Mouse (Mus musculus) mouse trophoblast stem cell (cell line): ENCODE data around the gene Tlr7.
"Not testable (repeated sequence)": the region's sequence is repeated elsewhere in the genome, so short reads cannot be mapped to it uniquely, and the experiment has no call there.

Source experiments
- in situ Hi-C, 2 experiments: fragments of 300-500 bp; cut with MseI, MboI; formaldehyde crosslinking; loops; 2 replicates in 1 of 2; 3 replicates in 1 of 2; pipeline ENCODE4 v1.15.1; 2025

Tlr7 gene

DNA sequence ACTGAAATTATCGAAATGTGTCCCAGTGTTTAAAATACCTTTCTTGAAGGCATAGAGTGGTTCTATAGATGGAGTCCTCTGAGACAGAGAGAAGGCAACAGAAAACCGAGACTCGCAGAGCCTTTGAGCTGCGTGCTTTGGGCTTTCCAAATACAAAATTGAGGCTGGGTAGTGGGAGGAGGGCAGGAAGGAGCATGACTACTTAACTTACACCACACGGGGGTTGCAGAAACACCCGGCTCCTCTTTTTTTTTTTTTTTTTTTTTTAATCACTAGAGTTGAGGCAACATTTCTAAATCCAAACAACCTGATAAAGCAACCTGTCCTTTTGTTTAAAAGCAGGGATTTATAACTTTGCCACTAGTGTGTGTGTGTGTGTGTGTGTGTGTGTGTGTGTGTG is at the start of gene Tlr7:
Tlr7 (minus strand) TSS at position 160 of the 400 bp plus-strand sequence.
- in situ Hi-C loops: no loop called here

DNA sequence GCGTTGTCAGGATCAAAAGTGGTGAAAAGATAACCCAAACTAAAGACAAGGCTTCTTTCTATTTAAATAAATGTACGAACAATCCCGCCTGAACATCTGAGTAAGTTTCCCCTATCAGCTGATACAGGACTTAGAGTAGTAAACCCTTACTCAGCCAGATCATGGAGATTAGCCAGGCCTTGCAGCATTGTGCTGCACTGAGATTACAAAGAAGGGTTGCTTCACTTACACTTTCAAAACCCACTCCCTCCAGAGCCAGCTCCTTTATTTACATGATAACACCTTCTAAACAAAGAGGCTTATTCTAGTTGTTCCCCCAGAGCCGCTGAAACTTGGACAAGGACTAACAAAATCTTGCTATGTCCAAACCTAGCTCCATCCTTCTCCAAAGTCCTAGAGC is 49.7 kb upstream of the Tlr7 start:
- in situ Hi-C loops: no loop called here

DNA sequence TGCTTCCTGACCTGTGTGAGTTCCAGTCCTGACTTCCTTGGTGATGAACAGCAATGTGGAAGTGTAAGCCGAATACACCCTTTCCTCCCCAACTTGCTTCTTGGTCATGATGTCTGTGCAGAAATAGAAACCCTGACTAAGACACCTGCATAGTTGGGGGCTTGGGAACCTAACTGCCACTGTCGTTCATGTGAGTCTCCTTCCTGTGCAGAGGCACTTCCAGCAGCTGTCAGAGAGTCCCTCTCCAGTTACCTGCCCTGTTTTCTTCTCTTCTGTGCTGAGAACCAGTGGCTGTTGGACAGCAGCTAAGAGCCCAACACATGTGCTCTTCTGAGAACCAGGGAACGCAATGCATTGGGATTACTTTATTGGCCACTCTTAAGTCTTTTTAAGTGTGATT is 30.9 kb upstream of the Tlr7 start:
- in situ Hi-C loops: not testable (repeated sequence)

DNA sequence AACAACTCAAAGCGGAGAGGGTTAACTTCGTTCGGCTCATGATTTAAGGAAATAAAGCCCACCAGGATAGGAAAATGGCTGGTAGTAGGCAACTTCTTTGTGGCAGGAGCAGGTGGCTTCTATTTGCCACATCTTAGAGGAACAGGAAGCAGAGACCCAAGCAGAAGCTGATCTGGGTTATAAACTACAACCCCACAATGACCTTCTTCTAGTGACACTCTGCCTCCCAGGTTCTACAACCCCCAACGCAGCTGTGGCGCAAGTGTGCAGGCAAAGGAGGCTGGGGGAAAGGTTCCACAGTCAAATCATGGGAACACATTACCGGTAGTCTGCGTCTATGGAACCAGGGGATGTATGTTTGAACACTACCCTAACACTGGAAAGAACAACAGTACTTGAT is 29.3 kb upstream of the Tlr7 start:
- in situ Hi-C loops: no loop called here

DNA sequence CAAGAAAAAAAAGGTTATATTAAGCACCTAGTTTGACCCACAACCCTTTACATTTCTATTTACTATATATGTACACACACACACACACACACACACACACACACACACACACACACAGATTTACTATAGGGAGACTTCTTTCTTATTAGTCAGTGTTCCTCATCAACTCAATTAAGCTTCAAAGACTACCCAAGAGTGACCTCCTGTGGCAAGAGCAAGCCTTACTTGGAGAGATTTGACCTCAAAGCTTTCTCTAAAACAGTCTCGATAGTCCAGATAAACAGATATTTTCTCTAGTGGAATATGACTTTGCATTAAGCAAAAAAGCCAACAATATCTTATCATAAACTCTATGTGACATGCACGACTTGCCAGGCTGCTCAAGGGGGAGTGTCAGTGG is 27.1 kb upstream of the Tlr7 start:
- in situ Hi-C loops: no loop called here

DNA sequence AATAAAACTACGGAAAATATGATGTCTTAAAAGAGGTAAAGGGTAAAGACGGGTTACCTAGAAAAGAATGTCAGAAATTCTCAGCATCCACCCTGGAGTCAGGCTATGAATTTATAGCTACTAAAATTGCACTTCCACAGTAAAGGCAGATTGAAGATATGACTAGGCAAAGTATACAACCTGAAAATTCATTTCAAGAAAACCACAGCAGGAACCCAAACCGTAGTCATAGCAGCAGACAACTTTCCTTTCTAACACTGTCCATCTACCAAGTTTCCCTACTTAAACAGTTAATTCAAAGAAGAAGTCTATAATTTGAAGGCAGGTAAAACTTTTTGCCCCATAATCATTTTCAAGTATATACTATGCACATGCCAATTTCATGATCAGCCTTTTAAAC is 25.6 kb upstream of the Tlr7 start:
- in situ Hi-C loops: no loop called here

DNA sequence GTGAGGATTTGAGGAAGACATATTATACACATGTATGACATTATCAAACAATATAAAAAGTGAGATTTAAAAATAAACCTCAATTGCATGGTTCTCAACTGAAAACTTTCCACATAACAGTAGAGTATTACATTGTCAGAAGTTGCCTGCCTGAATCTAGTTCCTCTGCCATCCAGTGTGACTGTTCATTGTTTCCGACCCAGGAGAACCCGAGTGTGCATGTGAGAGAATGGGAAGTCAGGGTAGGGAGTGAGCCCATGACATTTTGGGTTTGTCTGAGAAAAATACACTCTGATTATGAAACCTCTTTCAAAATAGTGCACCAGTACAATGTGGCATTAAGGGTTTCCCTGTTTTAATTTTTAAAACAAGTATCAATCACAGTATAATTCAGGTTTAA is 23.3 kb upstream of the Tlr7 start:
- in situ Hi-C loops: no loop called here

DNA sequence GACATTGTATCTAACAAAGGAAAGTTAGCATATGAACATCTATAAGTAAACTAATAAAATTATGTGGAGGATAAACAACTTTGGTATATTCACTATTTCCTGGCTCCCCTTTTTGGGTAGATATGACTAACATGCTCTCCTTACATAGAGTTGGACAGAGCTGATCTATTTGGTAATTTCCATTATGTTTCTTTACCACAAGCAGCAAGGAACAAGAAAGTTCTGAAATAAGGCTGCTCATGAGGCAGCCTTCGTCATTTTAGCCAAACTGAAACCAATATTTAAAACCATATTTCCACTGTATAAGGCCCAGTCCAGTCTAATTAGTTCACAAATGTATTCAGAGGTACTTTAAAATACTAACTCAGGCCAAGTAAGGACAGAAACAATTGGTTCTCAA is 16.1 kb upstream of the Tlr7 start:
- in situ Hi-C loops: no loop called here

DNA sequence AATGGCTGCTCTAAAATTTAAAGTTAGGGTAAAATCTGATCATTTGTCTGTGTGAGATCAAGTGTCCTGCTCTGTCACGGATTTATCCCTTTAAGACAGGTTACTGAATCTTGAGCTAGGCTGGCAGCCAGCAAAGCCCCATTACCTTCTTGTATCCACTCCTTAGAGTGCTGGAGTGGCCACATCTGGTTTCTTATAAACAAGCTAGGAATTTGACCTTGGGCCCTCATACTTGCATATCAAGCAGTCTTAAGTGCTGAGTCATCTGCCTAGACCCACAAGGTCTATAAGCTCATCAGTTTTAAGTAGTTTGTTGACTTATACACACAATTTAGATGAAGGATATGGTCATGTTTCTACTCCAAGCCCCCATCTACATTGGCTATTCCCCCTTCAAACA is 14.0 kb upstream of the Tlr7 start:
- in situ Hi-C loops: no loop called here

DNA sequence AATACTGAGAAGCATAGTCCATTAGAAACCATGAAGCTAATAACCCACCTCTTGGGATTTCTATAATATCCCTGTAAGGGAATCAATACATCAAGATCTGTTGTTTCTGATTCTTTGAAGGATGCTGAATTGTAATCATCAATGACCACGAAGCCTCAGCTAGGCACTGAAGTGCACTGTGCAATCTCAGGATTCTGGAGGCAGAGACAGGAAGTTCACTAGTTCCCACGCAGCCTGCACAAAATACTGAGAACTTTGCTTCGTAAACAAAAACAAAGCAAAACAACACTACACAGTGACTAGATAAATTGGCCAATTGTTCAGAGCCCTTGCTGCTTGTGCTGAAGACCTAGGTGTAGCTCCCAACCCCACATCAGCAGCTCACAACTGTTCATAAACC is 11.5 kb upstream of the Tlr7 start:
- in situ Hi-C loops: no loop called here

DNA sequence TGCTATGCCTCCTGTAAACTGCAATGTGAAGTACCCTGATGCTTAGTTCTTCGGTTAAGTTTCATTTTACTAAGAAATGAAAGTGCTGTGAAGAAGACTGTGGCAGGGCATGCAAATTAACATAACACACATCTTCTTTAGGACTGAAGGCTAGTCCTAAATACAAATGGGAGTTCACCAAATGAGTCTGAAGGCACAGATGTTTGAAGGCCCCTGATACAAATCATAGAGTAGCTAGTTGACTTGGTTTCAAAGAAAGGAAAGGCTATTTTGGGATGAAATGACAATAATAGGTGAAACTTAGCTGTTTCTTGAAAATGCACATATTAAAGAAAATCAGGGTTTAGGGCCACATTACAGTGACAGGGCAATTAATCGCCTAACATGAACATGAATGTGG is 9.8 kb upstream of the Tlr7 start:
- in situ Hi-C loops: no loop called here

DNA sequence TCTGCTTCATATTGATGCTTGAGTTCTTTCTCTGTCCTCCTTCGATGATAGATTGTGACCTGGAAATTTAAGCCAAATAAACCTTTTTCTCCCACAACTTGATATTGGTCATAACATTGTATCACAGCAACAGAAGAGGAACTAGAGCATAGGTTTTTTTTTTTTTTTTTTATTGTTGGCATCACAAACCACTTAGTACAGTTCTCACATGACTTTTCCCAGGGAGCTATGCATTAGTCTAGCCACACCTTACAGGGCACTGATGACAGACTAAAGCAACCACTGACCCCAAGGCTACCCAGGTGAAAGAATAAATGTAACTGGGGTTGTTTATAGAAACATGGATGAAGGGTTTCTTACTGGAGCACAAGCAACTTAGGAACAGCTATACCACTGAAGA is 7.6 kb upstream of the Tlr7 start:
- in situ Hi-C loops: no loop called here

DNA sequence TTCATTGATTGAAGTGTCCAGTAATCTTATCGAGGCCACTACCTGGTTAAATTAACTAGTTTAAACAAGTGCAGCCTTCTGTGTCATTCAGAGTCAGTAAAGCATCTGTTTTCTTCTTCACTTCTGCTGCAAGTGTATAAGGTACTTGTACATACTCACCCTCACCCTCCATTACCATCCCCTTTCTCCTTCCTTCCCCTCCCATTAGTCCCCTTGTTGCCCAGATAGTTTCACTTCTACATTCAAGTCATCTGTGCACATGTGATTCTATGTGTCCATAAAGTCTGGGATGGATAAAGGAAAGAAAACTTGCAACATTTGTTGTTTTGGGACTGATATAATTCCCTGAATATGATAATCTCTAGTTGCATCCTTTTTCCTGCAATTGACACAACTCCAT is 4.2 kb upstream of the Tlr7 start:
- in situ Hi-C loops: no loop called here

DNA sequence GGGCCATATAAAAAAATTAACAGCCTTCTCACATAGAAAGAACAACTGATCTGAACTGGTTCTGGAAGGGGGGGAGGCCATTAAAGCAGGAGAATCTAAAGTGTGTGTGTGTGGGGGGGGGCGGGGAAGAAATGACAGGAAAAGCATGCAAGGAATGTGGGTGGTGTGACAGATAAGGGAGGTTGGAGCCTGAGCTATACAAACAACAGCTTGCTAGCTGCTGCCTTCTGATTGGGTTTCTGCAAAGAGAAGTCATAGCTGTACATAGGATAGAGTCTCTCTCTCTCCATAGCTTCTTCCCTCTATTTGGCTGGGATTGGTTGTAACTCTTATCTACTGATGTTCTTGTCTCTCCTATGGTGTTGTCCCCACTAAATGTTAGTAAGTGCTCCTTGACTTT is 2.2 kb upstream of the Tlr7 start:
- in situ Hi-C loops: no loop called here

DNA sequence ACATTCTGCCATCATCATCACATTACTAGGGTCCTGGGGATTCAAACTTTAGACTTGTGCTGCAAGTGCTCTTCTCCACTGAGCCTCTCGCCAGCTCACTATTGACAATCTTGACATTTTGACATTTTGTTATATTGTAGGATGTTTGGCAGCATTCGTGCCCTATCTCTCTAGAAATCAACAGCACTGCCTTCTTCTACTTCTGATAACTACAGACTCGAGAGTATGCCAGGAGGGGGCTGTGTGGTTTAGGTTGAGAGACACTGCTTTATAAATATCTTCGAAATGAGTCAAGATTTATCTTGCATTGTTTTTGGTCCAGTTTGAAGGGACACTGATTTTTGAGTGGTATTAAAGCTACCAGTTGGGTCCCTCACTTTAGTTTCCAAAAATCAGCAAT is 635 bp upstream of the Tlr7 start:
- in situ Hi-C loops: no loop called here

DNA sequence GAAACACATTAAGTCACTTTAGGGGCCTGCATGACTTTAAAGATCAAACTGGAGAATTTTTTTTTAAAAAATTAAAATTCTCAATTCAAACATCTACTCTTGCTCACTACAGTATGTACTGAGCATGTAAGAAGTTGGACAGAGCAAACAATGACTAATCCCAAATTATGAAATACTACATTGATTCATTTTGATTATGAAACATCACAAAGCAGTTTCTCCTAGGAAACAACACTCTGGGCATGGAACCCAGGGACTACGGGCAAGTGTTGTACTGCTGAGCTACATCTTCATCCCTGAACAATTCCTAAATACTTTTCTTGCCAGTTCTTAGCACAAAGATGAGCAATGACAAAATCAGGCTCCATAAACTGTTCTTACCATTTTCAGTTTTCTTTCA is 738 bp downstream of the Tlr7 start:
- in situ Hi-C loops: no loop called here

DNA sequence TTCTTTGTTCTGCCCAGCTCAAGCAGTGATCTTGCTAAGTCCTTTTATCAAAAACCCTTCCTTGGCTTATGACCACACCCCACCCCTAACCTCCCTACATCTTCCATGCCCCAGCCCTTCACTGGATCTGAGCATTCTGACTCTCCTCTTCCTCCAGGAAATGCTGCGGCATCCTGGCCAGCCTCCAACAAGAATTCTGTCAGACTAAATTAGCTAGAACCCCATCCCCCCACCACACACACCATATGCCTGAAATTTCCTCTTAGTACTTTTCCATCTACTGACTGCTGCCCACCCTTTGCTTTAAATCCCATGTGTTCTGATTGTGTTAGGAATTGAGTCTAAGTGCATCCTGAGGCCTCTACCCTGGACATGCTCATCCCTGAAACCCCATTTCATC is 1.3 kb downstream of the Tlr7 start:
- in situ Hi-C loops: no loop called here

DNA sequence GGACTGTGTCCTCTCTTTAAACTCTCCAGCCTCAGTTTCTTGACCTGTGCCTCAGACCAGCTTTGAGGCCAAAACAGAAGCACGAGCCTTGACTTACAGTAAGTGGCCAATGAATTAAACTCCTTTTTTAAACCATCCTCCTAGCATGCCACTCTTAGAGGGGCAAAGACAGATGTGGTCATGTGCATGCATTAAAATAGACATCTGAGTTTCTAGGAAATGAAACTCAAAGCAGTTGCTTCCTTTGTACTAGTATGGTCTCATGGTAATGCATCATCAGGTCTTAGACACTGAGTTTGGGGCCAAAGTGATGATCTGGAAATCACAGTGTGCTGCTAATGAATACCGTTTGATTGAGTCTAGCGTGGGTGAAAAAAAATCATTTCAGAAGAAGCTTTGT is 1.8 kb downstream of the Tlr7 start:
- in situ Hi-C loops: no loop called here

DNA sequence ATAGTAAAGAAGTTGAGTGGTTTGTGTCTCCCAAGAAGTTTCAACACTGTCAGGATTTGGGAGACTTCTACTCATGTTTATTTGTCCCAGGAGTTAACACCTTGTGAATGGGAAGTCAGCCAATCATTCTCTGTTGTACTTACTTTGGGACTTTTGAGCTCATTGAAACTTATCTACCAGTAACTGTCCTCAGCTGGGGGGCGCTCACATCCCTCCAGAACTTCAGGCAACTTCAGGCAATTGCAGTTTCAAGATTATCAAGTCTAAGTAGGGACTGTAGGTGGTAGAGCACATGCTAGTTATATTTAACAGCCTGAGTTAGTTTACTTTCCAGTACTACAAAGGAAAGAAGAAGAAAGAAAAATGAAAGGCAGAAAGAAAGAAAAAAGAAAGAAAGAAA is 6.6 kb downstream of the Tlr7 start:
- in situ Hi-C loops: no loop called here

DNA sequence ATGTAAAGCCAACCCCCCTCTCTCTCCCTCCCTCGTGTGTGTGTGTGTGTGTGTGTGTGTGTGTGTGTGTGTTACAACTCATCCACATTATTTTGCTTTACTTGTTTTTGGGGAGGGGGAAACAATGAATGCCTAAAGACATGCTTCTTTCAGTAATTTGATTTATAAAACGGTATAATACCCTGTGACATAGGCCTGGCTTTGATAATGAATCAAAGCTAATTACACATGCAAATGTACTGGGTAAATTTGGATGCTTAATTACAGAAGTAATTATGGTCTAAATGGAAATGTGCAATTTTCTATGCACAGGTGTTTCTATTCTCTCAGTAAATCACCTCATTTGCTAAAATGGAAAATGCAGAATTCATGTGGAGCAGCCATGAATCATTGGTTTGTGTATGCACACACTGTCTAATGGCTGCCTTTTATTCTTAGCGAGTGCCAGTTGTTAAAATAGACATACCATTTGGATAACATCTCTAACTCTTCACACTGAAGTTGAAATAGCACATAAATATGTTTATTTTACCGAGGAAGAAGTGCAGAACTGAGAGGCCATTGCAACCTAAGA is 9.0 kb downstream of the Tlr7 start:
- in situ Hi-C loops: no loop called here

DNA sequence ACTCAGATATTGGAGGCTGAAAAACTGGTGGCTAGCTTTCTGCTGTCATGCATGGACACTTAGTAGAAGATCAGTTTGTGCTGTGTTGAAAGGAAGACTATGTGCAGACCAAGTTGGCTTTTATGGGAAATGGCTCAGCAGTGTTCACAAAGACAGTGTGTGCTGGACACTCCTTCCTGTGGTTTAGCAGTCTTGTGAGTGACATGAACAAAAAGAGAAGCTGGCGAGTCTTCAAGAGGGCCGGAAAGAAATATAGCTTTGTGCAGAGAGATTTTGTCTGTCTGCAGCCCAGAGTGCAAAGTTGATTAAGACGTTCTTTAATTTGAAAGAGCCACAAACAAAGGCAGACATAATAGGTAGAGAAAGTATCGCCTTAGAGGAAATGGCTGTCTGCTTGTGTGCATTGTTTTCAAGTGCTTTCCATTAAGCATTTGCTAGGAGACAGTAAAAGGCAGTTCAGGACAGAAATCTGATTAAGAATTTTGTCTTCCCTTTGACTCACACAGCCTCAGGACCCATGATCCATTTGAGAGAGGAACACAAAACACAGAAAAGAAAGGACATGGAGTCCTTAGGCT is 11.4 kb downstream of the Tlr7 start:
- in situ Hi-C loops: no loop called here

DNA sequence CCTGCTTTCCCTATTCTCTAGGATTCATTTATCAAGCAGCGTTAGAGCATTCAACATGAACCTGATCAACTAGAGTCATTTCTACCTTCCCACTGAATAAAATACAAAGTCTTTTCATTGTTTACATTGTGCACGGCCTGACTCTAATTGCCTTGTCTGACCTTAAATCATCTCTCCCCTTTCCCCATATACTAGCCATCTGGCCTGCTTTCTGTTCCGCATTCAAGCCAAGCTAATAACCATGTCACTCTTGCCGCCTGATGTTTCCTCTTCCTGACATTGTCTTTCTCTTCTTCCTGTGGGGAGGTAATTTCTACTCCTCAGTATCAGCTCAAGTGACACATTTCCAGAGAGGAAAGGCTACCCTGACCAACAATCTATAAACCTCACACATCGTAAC is 14.6 kb downstream of the Tlr7 start:
- in situ Hi-C loops: no loop called here

DNA sequence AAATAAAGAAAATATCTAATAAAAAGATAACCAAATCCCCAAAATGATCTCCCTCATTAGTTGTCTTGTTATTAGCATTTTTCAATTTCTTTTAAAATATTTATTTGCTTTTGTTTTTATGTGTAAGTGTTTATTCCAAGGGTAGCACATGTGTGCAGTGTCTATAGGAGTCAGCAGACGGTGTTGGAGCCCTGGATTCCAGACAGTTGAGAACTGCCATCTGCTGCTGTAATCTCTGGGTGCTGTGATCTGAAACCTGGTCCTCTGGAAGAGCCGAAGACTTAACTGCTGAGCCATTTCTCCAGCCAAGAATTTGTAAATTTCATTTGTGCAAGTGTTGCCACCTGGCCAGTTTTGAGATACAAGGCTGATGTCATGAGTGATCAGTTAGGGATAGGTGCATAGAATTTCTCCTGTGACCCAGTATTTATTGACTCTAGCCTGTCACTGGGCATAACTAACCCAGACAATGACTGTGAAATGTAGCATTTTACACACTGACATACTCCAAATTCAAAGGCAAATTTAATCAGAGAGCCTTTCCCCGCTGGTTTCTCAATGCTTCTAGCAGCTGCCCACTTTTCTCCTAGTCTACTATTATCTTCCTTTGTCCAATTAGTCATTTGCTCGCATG is 15.1 kb downstream of the Tlr7 start:
- in situ Hi-C loops: no loop called here

DNA sequence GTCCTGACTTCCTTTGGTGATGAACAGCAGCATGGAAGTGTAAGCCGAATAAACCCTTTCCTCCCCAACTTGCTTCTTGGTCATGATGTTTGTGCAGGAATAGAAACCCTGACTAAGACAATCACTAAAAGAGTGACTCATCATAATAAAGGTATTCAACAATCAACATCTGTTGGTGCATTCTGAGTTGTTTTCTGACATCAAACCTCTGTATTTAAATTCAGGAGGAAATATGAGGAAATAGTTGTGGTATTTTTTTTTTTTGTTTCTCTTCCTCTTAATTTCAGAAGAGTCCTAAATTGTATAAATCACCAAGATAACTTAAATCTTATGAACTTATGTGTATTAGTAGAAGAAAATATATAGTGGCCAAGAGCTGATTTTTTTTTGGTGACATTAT is 28.3 kb downstream of the Tlr7 start:
- in situ Hi-C loops: not testable (repeated sequence)
